Mouse (Mus musculus) Patski (cell line): Measurements from ENCODE around the gene Gimap7. TPM values are rescaled to one million over a fixed set of nuclear protein-coding genes. Genes with fewer than 3 reads are reported as not detected.

Experiments
- ATAC-seq: fragments of 100-300 bp; one replicate; pipeline ENCODE4 v1.8.0; 2021
- CTCF ChIA-PET: fragments of 350-600 bp; sonication (Branson Sonifier 250); formaldehyde crosslinking; loops from one replicate; lab custom pipeline; 2022; ENCODE audit warnings: inconsistent platforms; lab: Charles Lee
- POLR2A ChIA-PET: fragments of 350-600 bp; sonication (Branson Sonifier 250); formaldehyde crosslinking; loops from one replicate; lab custom pipeline; 2022; ENCODE audit warnings: antibody characterized with exemption, inconsistent platforms; lab: Charles Lee
- DNase-seq: peaks from one replicate; pipeline ENCODE4 v3.0.0-alpha.2; 2011; ENCODE audit warnings: low read depth, low spot score
- H3K27me3 ChIP-seq: fragments of 371-371 bp; one replicate; pipeline ENCODE4 v1.5.1; 2021
- CTCF ChIP-seq: fragments of 100-300 bp; IDR thresholded peaks from one replicate; pipeline ENCODE4 v1.5.1; 2021
- in situ Hi-C: fragments of 300-500 bp; cut with MboI; formaldehyde crosslinking; loops from 3 replicates; pipeline ENCODE4 v1.11.1; 2018; ENCODE audit warnings: low pct_unique_long_range_greater_than_20kb, mixed read lengths
- polyA plus RNA-seq: library from polyadenylated mRNA; unstranded; gene quantifications from one replicate; pipeline ENCODE4 v1.2.3, GENCODE M21; 2021

Gene Gimap7
- polyA plus RNA-seq, 1 experiment from 2014 or later, result not detected

DNA sequence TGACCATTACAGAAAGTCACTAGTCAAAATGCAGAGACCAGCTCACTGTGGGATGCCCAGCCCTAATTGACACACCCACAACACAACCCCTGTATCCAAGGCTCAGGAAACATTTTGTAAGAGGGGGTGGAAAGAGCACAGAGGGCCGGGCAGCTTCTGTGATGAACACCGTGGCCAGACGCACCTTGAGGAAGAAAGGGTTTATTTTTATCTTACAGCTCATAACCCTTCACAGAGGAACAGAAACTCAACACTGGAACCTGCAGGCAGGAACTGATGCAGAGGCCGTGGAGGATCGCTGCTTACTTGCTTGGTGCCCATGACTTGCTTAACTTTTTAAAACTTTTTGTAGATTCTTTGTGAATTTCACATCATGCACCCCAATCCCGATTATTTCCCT is 25.5 kb upstream of the Gimap7 start:
- POLR2A ChIA-PET, result no interaction called here
- in situ Hi-C loops, result no loop called here
- H3K27me3 ChIP-seq, result no peaks in the 10 kb centered on the region
- CTCF ChIA-PET, result interaction anchor here (0.7 to 2.7 kb wide), 3 partner anchors 8 to 47 kb away, joined by 3 to 10 read pairs (median 3); partner anchors contain the start of gene Gimap4
- DNase-seq (no peak), ATAC-seq (no peak)
- TF ChIP-seq CTCF, result no peak

DNA sequence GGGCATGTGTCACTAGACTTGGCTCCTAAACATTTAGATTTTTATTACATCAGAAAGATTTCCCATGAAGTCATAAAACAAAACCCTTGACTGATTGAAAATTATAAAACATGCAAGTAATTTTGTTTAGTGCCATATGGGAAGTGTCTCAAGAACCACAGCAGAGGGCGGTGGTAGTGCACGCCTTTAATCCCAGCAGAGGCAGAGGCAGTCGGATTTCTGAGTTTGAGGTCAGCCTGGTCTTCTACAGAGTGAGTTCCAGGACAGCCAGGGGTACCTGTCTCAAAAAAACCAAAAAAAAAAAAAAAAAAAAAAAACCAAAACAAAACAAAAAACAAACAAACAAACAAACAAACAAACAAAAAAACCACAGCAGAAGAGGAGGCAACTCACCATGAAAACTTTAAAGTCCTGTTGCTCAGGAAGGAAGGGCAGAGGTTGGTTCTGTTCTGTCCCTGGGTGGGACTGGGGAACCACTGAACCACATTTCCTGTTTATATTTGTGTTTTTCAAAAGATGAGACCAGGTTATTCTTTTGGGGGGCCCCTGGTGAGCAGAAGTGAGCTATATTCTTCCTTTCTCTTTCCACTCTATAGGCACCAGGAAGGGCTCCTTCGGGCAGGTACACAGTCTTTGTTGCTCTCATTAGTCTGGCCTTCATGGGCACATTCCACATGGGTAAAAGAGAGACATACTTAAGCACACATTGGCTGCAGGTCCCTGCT is 21.4 kb upstream of the Gimap7 start:
- TF ChIP-seq CTCF, result no peak
- DNase-seq, result no peak
- ChIA-PET POLR2A (no interaction called here), CTCF (no interaction called here)
- H3K27me3 ChIP-seq, result no peaks in the 10 kb centered on the region
- ATAC-seq, result no peak
- in situ Hi-C loops, result no loop called here

DNA sequence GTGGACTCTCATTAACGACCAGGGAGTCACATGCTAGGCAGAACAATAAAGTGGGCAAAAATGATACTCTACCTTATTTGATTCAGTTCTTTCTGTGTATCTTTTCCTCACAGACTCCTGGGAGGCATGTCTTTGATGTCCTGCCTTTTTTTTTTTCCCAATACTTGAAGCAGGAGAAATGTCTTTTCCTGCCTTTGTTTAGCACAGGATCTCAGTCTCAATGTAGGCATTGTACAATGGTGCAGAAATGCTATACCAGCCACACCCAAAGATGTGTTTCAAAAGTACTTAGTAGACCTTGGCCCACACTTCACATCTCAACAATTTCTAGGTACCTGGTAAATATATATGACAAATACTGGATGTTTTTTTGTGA is 20.9 kb upstream of the Gimap7 start:
- no peak for ATAC-seq
- no peak for TF ChIP-seq CTCF
- no peaks in the 10 kb centered on the region for H3K27me3 ChIP-seq
- ChIA-PET CTCF (no interaction called here), POLR2A (no interaction called here)
- DNase-seq, result no peak
- in situ Hi-C loops, result no loop called here

DNA sequence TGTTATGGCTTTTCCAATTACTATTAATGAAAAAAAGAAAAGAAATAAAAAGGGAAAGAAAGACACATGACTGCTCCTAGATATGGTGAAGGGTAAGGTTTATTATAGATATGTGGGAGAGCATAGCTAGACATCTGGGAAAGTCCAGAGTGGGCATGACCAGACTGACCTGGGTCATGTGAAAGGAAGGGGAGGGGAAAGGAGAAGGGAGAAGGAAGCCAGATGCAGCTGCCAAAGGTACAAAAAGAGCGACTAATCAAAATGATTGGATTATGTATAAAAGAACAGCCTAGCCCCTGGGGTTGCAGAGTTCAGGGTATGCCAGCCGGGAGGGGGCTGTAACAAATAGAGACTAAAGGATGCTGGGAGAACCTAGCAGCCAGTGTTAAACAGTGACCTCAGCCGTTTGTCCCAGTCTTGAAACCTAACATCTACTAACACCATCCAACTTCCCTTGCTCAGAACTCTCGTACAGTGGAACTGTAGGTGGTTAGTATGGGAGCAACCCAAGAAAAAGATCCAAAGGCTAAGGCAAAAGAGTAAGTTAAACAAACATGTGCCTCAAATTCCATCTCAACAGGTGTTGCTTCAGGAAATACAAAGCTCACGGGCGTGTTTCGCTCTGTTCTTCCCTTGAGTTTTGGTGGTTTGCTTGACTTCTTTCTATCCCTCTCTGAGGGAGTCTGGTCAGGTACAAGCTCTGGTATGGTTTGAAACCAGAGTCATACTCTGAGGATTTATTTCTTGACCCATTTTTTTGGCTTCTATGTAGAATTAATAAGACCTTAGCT is 20.2 kb upstream of the Gimap7 start:
- ATAC-seq, result no peak
- ChIA-PET POLR2A (no interaction called here), CTCF (interaction anchor here (1.6 to 1.8 kb wide), 3 partner anchors 11 to 13 kb away, joined by 5 to 7 read pairs (median 5); no protein-coding TSS in a partner anchor)
- TF ChIP-seq CTCF, result no peak
- in situ Hi-C loops, result no loop called here
- no peak for DNase-seq
- no peaks in the 10 kb centered on the region for H3K27me3 ChIP-seq

DNA sequence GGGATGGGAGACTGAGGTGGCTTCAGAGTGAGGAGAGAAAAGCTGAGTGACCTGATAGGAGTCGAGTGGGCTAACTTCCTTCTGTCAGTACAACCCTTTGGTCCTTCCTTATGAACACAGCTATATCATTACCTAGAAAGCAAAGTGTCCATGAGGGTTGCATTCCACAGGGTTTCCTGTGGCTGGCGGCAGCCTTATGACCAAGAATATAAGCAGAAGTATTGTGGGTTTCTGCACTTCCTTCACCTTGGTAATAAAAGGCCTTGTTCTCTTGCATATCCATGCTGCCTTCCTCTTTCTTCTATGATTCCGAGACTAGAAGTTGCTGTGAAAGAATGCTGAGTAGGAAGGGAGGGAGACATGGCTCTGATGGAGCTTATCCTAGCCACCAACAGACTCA is 19.5 kb upstream of the Gimap7 start:
- in situ Hi-C loops, result no loop called here
- ChIA-PET POLR2A (no interaction called here), CTCF (interaction anchor here (1.6 to 1.8 kb wide), 3 partner anchors 12 to 14 kb away, joined by 5 to 7 read pairs (median 5); no protein-coding TSS in a partner anchor)
- no peaks in the 10 kb centered on the region for H3K27me3 ChIP-seq
- no peak for TF ChIP-seq CTCF
- DNase-seq (no peak), ATAC-seq (no peak)

DNA sequence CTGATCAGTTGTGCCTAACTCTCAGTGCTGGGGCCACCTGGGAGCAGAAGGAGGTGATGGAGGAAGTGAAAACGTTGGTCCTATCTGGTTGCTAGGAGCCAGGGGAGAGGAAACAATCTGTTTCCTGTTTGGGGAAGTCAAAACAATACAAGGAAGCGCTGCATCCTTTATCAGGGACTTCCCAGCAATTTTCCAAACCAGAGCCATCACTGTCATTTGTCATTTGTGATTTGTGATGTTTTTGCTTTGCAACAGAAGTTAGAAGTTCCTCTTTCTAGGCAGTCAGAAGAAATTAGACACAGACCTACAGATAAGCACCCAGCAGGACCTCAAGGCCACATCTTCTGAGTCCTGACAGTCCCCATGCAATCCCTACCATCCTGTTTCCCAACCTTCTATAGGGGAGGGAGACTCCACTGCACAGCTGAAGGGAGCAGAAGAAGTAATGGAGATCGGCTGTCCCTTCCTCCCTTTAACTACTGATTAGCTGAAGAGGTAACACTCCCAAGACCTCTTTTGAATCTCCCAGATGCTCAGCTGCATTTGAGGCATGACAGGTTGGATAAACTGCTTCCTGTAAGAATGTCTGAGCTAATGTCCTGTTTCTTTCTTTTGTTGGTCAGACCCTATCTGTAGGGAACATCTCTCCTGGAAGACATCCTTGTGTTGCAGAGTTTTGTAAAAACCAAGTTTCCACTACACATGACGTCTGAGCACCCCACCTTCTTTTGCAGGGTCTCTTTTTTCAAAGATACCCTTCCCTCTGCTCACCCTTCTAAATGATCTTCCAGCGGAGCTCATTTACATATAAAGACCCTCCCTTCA is 18.0 kb upstream of the Gimap7 start:
- in situ Hi-C loops, result no loop called here
- ATAC-seq (no peak), DNase-seq (no peak)
- CTCF ChIA-PET, result interaction anchor here (0.8 to 1.8 kb wide), 3 partner anchors 10 to 72 kb away, joined by 3 to 7 read pairs (median 5); no protein-coding TSS in a partner anchor
- POLR2A ChIA-PET, result interaction anchor here (0.9 kb wide), 1 partner anchor 285 kb away, joined by 3 read pairs; no protein-coding TSS in a partner anchor
- TF ChIP-seq CTCF, result no peak
- no peaks in the 10 kb centered on the region for H3K27me3 ChIP-seq

DNA sequence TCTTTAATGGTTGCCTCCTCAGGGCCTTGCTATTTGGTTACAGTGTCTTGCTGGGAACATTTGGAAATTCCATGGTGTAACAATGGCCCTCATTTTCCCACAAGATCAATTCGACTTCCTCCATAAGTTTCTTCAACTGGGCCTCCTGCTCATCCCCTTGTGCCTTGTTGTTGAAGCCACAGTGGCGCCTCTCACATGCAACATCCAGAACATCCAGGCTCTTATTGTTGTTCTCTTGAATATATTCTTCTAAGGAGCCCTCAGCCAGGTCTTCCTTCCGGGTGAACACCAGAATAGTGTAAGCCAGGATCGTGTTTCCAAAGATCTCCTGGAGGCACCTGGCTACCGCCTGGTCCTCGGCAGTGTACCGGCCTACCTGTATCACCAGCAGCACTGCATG is 16.3 kb upstream of the Gimap7 start:
- no peak for ATAC-seq
- no peaks in the 10 kb centered on the region for H3K27me3 ChIP-seq
- ChIA-PET CTCF (no interaction called here), POLR2A (no interaction called here)
- TF ChIP-seq CTCF, result no peak
- in situ Hi-C loops, result no loop called here
- no peak for DNase-seq

DNA sequence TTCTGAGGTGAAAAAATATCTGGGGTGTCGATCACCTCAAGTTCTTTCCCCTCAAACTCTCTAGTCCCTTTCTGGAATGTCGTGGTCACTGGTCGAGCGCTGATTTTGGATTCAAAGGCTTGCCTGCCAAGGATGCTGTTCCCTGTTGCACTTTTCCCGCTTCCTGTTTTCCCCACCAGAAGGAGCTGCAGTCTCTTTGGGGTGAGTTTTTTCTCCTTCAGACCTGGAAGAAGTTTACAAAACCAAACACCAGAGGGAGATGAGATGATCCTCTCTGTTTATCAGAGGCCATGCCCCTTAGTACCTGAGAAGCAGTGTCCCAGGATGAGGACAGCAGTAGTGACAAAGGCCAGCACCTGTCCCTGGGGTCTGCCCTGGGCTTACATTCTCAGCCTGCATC is 15.8 kb upstream of the Gimap7 start:
- H3K27me3 ChIP-seq, result no peaks in the 10 kb centered on the region
- POLR2A ChIA-PET, result no interaction called here
- in situ Hi-C loops, result no loop called here
- TF ChIP-seq CTCF, result peak; percentile 39
- CTCF ChIA-PET, result no interaction called here
- ATAC-seq, result no peak
- DNase-seq, result no peak

DNA sequence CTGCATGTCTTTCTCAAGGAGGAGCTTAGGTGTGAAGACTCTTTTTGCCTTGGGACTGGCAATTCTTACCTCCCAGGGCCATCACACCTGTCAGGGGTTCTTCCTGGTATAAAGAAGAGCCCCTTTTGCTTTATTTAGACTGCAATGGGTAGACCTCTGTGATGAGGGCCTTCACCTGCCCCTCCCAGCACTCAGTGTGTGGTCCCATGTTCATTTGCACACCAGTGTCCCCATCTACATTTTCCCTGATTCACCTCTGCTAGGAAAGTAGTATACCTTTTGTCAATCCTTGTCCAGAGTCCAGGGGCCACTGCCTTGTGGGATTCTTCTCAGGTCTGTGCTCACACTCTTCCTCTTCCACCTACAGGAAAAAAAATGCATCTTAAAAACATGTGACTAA is 14.3 kb upstream of the Gimap7 start:
- CTCF ChIA-PET, result interaction anchor here (1.2 kb wide), 1 partner anchor 13 kb away, joined by 4 read pairs; no protein-coding TSS in a partner anchor
- POLR2A ChIA-PET, result no interaction called here
- TF ChIP-seq CTCF, result no peak
- DNase-seq (no peak), ATAC-seq (no peak)
- in situ Hi-C loops, result no loop called here
- H3K27me3 ChIP-seq, result no peaks in the 10 kb centered on the region

DNA sequence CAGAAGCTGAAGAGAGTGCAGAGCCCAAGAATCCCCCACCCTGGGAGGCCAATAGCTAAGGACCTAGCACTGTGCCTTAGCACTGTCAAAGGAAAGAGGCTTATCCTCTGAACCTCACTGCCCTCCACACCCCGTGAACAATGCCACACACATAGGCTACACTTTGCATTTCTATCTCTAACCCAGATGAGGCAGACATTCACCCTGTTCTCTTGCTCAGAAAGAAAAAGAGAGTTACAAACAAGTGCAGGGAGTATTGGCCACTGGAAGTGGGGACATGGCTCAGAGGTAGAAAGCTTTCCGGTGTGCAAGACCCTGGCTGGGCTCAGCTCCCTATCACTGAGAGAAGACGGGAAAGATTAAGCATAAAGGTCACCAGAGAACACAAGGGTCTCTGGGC is 12.3 kb upstream of the Gimap7 start:
- in situ Hi-C loops, result no loop called here
- POLR2A ChIA-PET, result no interaction called here
- ATAC-seq (no peak), DNase-seq (no peak)
- CTCF ChIA-PET, result no interaction called here
- H3K27me3 ChIP-seq, result no peaks in the 10 kb centered on the region
- TF ChIP-seq CTCF, result no peak
